Mouse (Mus musculus): Measurements from ENCODE around the gene Xcl1.
A peak's percentile ranks its signal among the peaks of the same experiment; 100 is the strongest.

Gene Xcl1

GRCm38 (mm10) chr1:164900696-164901095, 34.6 kb downstream of the Xcl1 start:
- no peak for DNase-seq (ENCODE audit: low spot score)

- DNase-seq (ENCODE audit: low spot score) = no peak
Observed at GRCm38 (mm10) chr1:164900226-164900625, 35.1 kb downstream of the Xcl1 start.

DNA sequence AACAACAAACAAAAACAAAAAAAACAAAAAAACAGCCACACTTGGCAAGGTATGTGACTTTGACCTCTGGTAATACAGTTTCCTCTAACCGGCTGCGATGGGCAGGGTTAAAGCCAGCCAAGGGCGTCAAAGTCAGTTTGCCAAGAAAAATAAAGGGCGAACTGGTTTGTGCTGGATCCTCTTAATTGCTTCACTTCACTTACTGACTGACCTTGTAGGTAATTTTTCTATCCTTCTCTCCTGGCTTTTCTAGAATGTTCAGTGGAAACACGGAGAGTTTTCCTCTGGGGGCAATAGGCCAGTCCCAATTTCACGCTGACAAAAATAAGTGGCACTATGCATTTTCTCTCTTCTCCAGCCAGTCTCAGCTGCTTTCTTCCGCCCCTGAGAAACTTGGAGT, 35.8 kb downstream of the Xcl1 start:
- no peak for DNase-seq (ENCODE audit: low spot score)

DNA sequence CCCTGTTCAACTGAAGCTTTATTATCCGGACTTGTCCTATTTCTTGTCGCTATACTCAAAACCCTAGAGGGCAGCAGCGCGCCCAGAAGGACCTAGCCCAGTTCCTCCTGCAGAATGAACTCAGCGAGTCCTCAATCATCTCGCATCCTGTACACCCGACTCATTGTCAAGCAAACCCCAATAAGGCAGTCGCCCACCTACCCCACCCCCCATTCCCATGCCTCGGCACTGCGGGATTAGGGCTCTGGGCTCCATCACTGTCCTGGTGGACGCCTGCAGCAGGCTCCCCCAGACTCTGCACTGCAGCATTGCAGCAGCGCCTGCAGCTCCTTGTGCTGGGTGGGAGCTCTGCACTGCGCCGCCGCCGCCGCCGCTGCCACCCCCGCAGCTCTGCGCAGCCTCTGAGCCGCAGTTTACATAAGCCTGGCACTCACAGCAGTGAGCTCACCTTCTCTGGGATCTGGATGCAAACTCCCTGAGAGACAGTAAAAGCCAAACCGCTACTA, 36.4 kb downstream of the Xcl1 start:
- peak; percentile 79 for DNase-seq (ENCODE audit: low spot score)

GRCm38 (mm10) chr1:164897163-164897817, 38.0 kb downstream of the Xcl1 start:
- no peak for DNase-seq (ENCODE audit: low spot score)

- DNase-seq (ENCODE audit: low spot score) = peak; percentile 6
Observed at GRCm38 (mm10) chr1:164896211-164897145, 38.8 kb downstream of the Xcl1 start.

DNA sequence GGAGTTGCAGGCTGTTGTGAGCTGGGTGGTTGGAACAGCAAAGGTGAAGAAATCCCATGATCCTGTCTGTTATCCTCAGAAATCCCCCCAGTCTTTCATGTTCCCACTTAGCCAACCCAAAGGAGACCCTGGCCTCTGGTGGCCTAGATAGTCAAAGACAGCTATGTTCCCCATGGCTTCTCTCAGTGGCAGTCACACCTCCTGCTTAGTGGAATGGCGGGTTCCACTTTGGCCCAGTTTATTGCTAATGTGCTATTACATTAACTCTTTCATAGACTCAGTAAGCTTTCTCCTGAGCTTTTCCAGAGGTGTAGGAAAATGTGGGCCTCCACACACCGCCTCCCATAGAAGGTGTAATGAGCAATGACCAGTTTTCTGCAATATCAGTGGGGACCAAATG, 39.5 kb downstream of the Xcl1 start:
- DNase-seq (ENCODE audit: low spot score) = no peak

GRCm38 (mm10) chr1:164890366-164890765, 45.0 kb downstream of the Xcl1 start:
- no peak for DNase-seq (ENCODE audit: low spot score)

- no peak for DNase-seq (ENCODE audit: low spot score)
Observed at GRCm38 (mm10) chr1:164888563-164888962, 46.8 kb downstream of the Xcl1 start.

- no peak for DNase-seq (ENCODE audit: low spot score)
Observed at GRCm38 (mm10) chr1:164887775-164888174, 47.6 kb downstream of the Xcl1 start.

DNA sequence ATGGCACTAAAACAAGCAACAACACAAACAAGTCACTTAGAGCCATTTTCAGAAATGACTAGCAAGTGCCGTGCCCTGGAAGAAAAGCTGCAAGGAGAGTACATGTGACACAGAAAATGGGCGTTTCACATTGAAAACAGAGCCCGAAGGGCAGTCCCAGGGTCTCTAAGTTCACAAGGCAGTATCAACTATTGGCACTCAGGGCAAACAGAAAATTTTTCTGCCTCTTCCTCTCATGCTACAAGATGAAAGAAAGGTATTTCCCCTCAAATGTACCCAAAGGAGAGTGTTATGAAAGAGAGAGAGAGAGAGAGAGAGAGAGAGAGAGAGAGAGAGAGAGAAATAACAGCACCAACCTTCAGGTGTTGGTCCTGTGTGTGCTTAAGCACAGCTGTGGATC, 53.4 kb downstream of the Xcl1 start:
- DNase-seq (ENCODE audit: low spot score) = no peak
